Mouse (Mus musculus) G1E (cell line): ENCODE results near the gene Epm2a. TPM values are rescaled to one million over a fixed set of nuclear protein-coding genes. Genes with fewer than 3 reads are reported as not detected.

Experiments used
- ATAC-seq: 2 replicates; pipeline ENCODE4 v1.8.0; 2016; ENCODE audit warnings: mild to moderate bottlenecking; ENCODE audit not compliant: insufficient number of reproducible peaks, poor library complexity, low FRiP score, severe bottlenecking; ENCODE audit errors: extremely low read depth
- DNase-seq: peaks from one replicate; pipeline ENCODE4 v3.0.0; 2012; ENCODE audit warnings: low spot score
- H3K27me3 ChIP-seq: 2 replicates; pipeline ENCODE4 v1.6.1; 2012; ENCODE audit warnings: mild to moderate bottlenecking, low read length, inconsistent platforms; ENCODE audit not compliant: insufficient read depth
- H3K36me3 ChIP-seq: replicated peaks from 2 replicates; pipeline ENCODE3; 2012; ENCODE audit warnings: mild to moderate bottlenecking, inconsistent platforms
- H3K4me1 ChIP-seq: 2 replicates; pipeline ENCODE4 v1.6.1; 2012; ENCODE audit warnings: low read depth, low read length, inconsistent platforms, mixed read lengths; ENCODE audit not compliant: insufficient read depth
- H3K4me3 ChIP-seq: 2 replicates; pipeline ENCODE4 v1.5.1; 2012; ENCODE audit warnings: low read depth, mild to moderate bottlenecking, inconsistent platforms, low read length, moderate library complexity, mixed read lengths
- H3K9me3 ChIP-seq: replicated peaks from 2 replicates; pipeline ENCODE4 v1.6.1; 2012; ENCODE audit warnings: inconsistent platforms
- CTCF ChIP-seq: IDR thresholded peaks from 2 replicates; pipeline ENCODE4 v1.5.1; 2012; ENCODE audit warnings: low read depth, low read length, inconsistent platforms, mixed read lengths
- GATA1 ChIP-seq: IDR thresholded peaks from 2 replicates; pipeline ENCODE4 v1.6.1; 2012; ENCODE audit warnings: borderline replicate concordance, low read length, inconsistent platforms, mixed read lengths
- GATA2 ChIP-seq: IDR thresholded peaks from 2 replicates; pipeline ENCODE4 v1.6.1; 2012; ENCODE audit warnings: low read depth, low read length, inconsistent platforms, borderline replicate concordance
- POLR2AphosphoS5 ChIP-seq: IDR thresholded peaks from 2 replicates; pipeline ENCODE4 v1.6.1; 2012; ENCODE audit warnings: low read depth, low read length, inconsistent platforms; ENCODE audit not compliant: insufficient replicate concordance
- TAL1 ChIP-seq: conservative IDR thresholded peaks from 2 replicates; pipeline ENCODE4 v1.6.1; 2012; ENCODE audit warnings: low read depth, low read length, inconsistent platforms, mixed read lengths
- polyA plus RNA-seq: library from polyadenylated mRNA; stranded (reverse); fragments of >175 nt; gene quantifications from 2 replicates; pipeline ENCODE4 v1.2.3, GENCODE M21; 2012
- total RNA-seq, 2 experiments: library from RNA; stranded (forward) in 1 of 2; stranded (reverse) in 1 of 2; fragments of 200-1000 nt in 1 of 2; fragments of >200 nt in 1 of 2; fragmentation: Nextera tagmentation in 1 of 2; gene quantifications; 2 replicates each; pipeline ENCODE4 v1.2.3; 2014 to 2017

The Epm2a gene
- total and polyA plus RNA-seq, 3 experiments = 1.6 to 14.9 (median 4.9) TPM

DNA sequence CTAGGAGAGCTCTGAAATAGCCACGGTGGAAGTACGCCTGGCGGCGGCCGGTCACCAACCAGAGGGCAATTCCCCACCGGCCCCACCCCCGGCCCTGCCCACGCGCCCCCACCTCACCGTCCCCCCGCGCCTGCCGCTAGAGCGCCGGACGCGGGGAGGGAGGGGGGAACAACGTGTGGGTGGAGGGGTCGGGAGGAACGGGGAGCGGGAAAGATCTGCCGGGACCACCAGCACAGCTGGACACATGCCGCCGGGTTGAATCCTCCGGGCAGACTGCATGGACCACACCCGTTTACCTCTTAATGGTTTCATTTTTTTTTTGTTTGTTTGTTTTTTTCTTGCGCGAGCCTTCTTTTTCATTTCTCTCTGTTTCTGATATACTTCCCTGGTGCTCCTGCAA lies 148.8 kb downstream of the Epm2a start:
- H3K36me3 ChIP-seq = no peaks in the 10 kb centered on the region
- DNase-seq = peak; percentile 98
- peak; percentile 100 for ATAC-seq
- H3K9me3 ChIP-seq = peaks cover 6% of the 10 kb centered on the region
- peaks cover 3% of the 10 kb centered on the region; the same call in 1 of the 2 replicates for H3K27me3 ChIP-seq
- H3K4me1 ChIP-seq = no peaks in the 10 kb centered on the region
- TF ChIP-seq GATA1 = no peak
- no peak for TF ChIP-seq TAL1
- TF ChIP-seq CTCF = no peak
- TF ChIP-seq GATA2 = no peak
- TF ChIP-seq POLR2AphosphoS5 = no peak
- H3K4me3 ChIP-seq = peak overlapping the region; percentile 5; the same call in 1 of the 2 replicates

Other genes with a start within 250 kb of the Epm2a start
- gene Shprh, start 194.0 kb upstream of the Epm2a start, total RNA-seq (2014; fragmentation: Nextera tagmentation) = 45.5 and 49.6 TPM in 2 replicates
- gene Shprh, start 194.0 kb upstream of the Epm2a start, total RNA-seq (2017) = 39.4 and 39.7 TPM in 2 replicates
- 3.6 and 5.4 TPM in 2 replicates for gene Shprh, start 194.0 kb upstream of the Epm2a start, polyA plus RNA-seq
- 37.2 and 55.6 TPM in 2 replicates for gene Fbxo30, start 62.1 kb upstream of the Epm2a start, total RNA-seq (2014; fragmentation: Nextera tagmentation)
- 22.0 and 26.9 TPM in 2 replicates for gene Fbxo30, start 62.1 kb upstream of the Epm2a start, total RNA-seq (2017)
- 2.7 and 3.0 TPM in 2 replicates for gene Fbxo30, start 62.1 kb upstream of the Epm2a start, polyA plus RNA-seq